Mouse (Mus musculus) CH12.LX (cell line): ENCODE data around the gene Pop7.

Source experiments
- CTCF ChIP-seq, 2 experiments: IDR thresholded peaks in 1 of 2; conservative IDR thresholded peaks in 1 of 2; 2 replicates each; pipeline ENCODE4 v1.5.1; 2011 to 2012; ENCODE audit warnings: low read depth in 2 of 2, low read length in 2 of 2, improper control_type of control experiment in 1 of 2, inconsistent platforms in 1 of 2, mild to moderate bottlenecking in 1 of 2, moderate library complexity in 1 of 2
- ETS1 ChIP-seq: conservative IDR thresholded peaks from 2 replicates; pipeline ENCODE4 v1.6.1; 2012; ENCODE audit warnings: low read depth, mild to moderate bottlenecking, inconsistent platforms, low read length, improper control_type of control experiment, moderate library complexity
- MYC ChIP-seq: IDR thresholded peaks from 2 replicates; pipeline ENCODE4 v1.6.1; 2011; ENCODE audit warnings: low read depth, mild to moderate bottlenecking, improper control_type of control experiment, low read length
- NRF1 ChIP-seq: IDR thresholded peaks from 2 replicates; pipeline ENCODE4 v1.6.1; 2014; ENCODE audit warnings: low read depth, mild to moderate bottlenecking, inconsistent platforms, low read length, improper control_type of control experiment, moderate library complexity
- POLR2A ChIP-seq: IDR thresholded peaks from 2 replicates; pipeline ENCODE4 v1.6.1; 2011; ENCODE audit warnings: low read depth, mild to moderate bottlenecking, improper control_type of control experiment, low read length
- UBTF ChIP-seq: IDR thresholded peaks from 2 replicates; pipeline ENCODE4 v1.6.1; 2012; ENCODE audit warnings: low read depth, mild to moderate bottlenecking, inconsistent platforms, low read length, improper control_type of control experiment, moderate library complexity
- USF2 ChIP-seq: conservative IDR thresholded peaks from 2 replicates; pipeline ENCODE4 v1.6.1; 2011; ENCODE audit warnings: low read depth, low read length, improper control_type of control experiment

DNA sequence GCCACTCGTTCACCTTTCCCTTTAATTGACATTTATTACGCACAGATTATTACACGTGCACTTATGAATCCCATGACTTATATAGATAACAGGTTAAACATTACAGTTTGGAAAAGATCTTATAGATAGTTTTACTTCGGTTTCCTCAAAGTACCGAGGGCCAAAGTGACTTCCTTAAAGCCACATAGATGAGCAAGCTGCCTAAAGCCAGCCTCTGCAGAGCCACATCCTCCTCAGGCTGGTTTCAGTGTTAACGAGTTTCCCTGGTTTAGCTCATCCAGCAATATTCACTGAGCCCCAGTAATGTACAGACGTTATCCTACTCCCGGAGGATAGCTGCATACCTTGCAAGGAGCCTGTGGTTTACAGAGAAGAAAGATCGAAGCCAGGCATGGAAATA, 33.0 kb upstream of the Pop7 start:
- TF ChIP-seq CTCF (conservative IDR thresholded peaks at IDR 0.05 in 1 of 2, IDR thresholded peaks at IDR 0.05 in 1 of 2; ENCODE audit: low read depth in 2 of 2, low read length in 2 of 2), result no peak
- no peak for TF ChIP-seq UBTF
- TF ChIP-seq ETS1, result no peak
- no peak for TF ChIP-seq USF2
- no peak for TF ChIP-seq NRF1
- no peak for TF ChIP-seq POLR2A
- TF ChIP-seq MYC, result no peak
